Mouse (Mus musculus) E14TG2a.4 (cell line): ENCODE measurements around the gene Farp1.

Experiments used
- CTCF ChIP-seq: conservative IDR thresholded peaks from 2 replicates; pipeline ENCODE4 v1.5.1; 2014; ENCODE audit warnings: low read length
- NANOG ChIP-seq: IDR thresholded peaks from 2 replicates; pipeline ENCODE4 v1.6.1; 2014; ENCODE audit warnings: borderline replicate concordance, low read length, mixed read lengths

DNA sequence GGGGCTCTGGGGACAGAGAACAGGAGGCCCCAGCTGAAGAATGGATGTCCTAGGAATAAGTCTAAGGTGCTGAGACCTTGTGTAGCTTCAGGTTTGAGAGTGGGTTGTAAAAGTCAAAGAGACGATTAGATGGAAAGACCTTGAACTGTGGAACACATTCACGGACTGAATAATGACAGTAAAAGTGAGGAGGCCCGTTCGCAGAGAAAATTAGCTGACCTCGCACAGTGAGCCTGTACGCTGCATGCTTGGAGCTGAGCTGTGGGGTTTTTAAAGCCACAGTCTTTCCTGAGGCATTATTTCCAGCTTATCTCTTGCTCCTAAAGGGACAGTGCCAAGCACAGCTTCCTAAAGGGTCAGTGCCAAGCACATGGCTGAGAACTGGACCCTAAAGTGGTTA, 166.2 kb downstream of the Farp1 start:
- TF ChIP-seq CTCF (no peak), NANOG (no peak)
